Mouse (Mus musculus): ENCODE data around the gene Dab1. TPM values are rescaled to one million over a fixed set of nuclear protein-coding genes. Genes with fewer than 3 reads are reported as not detected.

The Dab1 gene
- polyA plus RNA-seq, 2 experiments = 0.19 to 0.34 TPM

DNA sequence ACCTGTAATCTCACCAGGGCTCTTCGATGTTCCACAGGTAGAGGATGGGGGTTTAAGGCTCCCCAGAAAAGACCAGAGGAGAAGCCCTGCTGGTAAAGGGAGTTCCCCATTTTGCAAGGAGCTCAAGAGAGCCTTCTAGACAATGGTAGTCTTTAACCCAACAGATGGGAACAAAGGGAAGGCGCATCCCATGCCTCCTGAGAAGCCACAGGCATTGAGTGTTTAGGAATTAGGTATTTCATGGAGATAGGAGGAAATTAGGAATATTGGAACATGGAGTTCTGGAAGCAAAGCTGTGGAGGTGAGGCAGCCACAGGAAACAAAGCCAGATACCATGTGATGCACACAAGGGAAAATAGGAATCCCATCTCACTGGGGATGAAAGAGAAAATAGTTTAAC, 881.0 kb downstream of the Dab1 start:
- H3K4me1 ChIP-seq (replicated peaks; ENCODE audit: control insufficient read depth in 2 of 2, insufficient read depth in 2 of 2, low read length in 1 of 2) = peaks cover 0 to 7% of the 10 kb centered on the region in 2 experiments; a peak in 2 of 4 replicates
- DNase-seq (ENCODE audit: low read depth in 3 of 3, low spot score in 3 of 3) = no peak
- H3K4me3 ChIP-seq (ENCODE audit: insufficient read depth in 1 of 2, low read depth in 2 of 2, low read length in 2 of 2) = no peak overlapping the region
- no peak for ATAC-seq (ENCODE audit: insufficient read depth)
- H3K36me3 ChIP-seq (replicated peaks; ENCODE audit: control insufficient read depth, insufficient read depth, low read depth) = no peaks in the 10 kb centered on the region
- H3K9me3 ChIP-seq (ENCODE audit: control insufficient read depth, low read length) = no peaks in the 10 kb centered on the region
- TF ChIP-seq EP300 (IDR thresholded peaks at IDR 0.05; ENCODE audit: low read depth) (no peak), CTCF (IDR thresholded peaks at IDR 0.05; ENCODE audit: low read depth) (no peak)
- 63% methylated on average over 2 of the region's 2 CpGs for WGBS (ENCODE audit: insufficient replicate concordance)
- H3K9ac ChIP-seq (replicated peaks) = no peak overlapping the region
- H3K4me2 ChIP-seq (ENCODE audit: low read depth) = no peak overlapping the region
- no peak overlapping the region for H3K27ac ChIP-seq
- no peaks in the 10 kb centered on the region for H3K27me3 ChIP-seq (ENCODE audit: control insufficient read depth, insufficient read depth, low read length)

DNA sequence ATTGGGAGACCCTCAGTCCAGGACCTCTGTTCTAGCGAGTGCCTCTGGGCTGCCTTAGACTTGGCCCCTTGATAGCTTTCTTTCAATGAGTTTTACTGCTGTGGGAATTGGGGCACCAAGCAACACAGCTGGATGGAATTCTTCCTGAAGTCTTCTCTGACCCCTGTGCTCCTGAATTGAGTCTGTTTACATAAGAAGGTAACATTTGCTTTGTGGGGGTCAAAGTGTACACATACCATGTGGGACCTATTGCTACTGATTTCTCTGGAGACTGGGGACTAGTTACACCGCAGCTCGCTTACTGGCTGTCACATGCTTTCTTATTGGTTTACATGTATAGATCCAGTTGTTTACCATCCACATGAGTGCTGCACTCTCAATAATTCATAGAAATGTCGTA, 881.5 kb downstream of the Dab1 start:
- WGBS (ENCODE audit: insufficient replicate concordance) = 56% methylated on average over 4 of the region's 4 CpGs
- ATAC-seq (ENCODE audit: insufficient read depth) = no peak
- H3K36me3 ChIP-seq (replicated peaks; ENCODE audit: control insufficient read depth, insufficient read depth, low read depth) = no peaks in the 10 kb centered on the region
- H3K27me3 ChIP-seq (ENCODE audit: control insufficient read depth, insufficient read depth, low read length) = no peaks in the 10 kb centered on the region
- TF ChIP-seq CTCF (IDR thresholded peaks at IDR 0.05; ENCODE audit: low read depth) = no peak
- TF ChIP-seq EP300 (IDR thresholded peaks at IDR 0.05; ENCODE audit: low read depth) = no peak
- H3K4me1 ChIP-seq (replicated peaks; ENCODE audit: control insufficient read depth in 2 of 2, insufficient read depth in 2 of 2, low read length in 1 of 2) = peaks cover 0 to 7% of the 10 kb centered on the region in 2 experiments; a peak in 2 of 4 replicates
- H3K4me3 ChIP-seq (ENCODE audit: insufficient read depth in 1 of 2, low read depth in 2 of 2, low read length in 2 of 2) = no peak overlapping the region
- no peak overlapping the region for H3K27ac ChIP-seq
- no peak overlapping the region for H3K9ac ChIP-seq (replicated peaks)
- 0 out of 2 replicates have a peak overlapping the region, but pooled peaks have one; percentile 8 for H3K4me2 ChIP-seq (ENCODE audit: low read depth)
- peak; percentile 1 to 11 (median 2) for DNase-seq (ENCODE audit: low read depth in 3 of 3, low spot score in 3 of 3)
- no peaks in the 10 kb centered on the region for H3K9me3 ChIP-seq (ENCODE audit: control insufficient read depth, low read length)

DNA sequence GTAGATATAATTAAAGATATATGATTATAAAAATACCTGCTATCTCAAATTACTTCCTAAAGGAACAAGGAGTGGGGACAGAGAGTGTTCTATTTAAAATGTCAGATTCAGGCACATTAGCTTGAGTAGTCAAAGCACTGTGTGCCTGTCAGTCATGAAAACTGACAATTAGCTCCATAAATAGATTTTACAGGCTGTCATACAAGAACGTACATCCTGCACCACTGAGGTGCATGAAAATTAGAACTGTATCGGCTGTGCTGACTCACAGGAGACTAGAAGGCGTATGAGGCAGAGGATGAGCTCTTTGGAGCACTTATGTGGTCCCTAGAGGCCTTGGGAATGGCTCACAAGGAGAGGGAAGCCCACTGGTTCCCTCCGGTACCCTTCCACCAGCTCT, 882.1 kb downstream of the Dab1 start:
- Histone ChIP-seq H3K9ac (replicated peaks) (no peak overlapping the region), H3K9me3 (ENCODE audit: control insufficient read depth, low read length) (no peaks in the 10 kb centered on the region), H3K4me1 (replicated peaks; ENCODE audit: control insufficient read depth in 2 of 2, insufficient read depth in 2 of 2, low read length in 1 of 2) (peaks cover 0 to 7% of the 10 kb centered on the region in 2 experiments; a peak in 2 of 4 replicates), H3K36me3 (replicated peaks; ENCODE audit: control insufficient read depth, insufficient read depth, low read depth) (no peaks in the 10 kb centered on the region), H3K27ac (no peak overlapping the region), H3K27me3 (ENCODE audit: control insufficient read depth, insufficient read depth, low read length) (no peaks in the 10 kb centered on the region), H3K4me2 (ENCODE audit: low read depth) (no peak overlapping the region), H3K4me3 (ENCODE audit: insufficient read depth in 1 of 2, low read depth in 2 of 2, low read length in 2 of 2) (no peak overlapping the region)
- no peak for ATAC-seq (ENCODE audit: insufficient read depth)
- no peak for DNase-seq (ENCODE audit: low read depth in 3 of 3, low spot score in 3 of 3)
- TF ChIP-seq EP300 (IDR thresholded peaks at IDR 0.05; ENCODE audit: low read depth) (no peak), CTCF (IDR thresholded peaks at IDR 0.05; ENCODE audit: low read depth) (no peak)
- WGBS (ENCODE audit: insufficient replicate concordance) = 58% methylated on average over 4 of the region's 4 CpGs

DNA sequence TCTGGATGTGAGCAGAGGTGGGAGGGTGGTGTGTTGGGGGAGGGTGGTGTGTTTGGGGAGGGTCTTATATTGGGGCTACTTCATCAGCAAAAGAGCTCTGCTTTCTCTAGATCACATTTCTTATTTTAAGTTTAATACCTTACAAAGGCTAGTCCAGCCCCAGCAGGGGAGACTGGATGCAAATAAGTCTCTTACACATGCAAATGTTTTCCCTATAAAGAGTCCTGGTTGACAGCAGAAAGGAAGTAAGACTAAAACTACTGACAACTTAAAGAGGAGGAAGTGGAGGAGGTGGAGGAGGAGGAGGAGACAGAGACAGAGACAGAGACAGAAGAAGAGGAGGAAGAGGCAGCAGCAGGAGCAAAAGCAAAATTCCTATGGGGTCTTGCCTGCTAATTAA, 885.8 kb downstream of the Dab1 start:
- DNase-seq (ENCODE audit: low read depth in 3 of 3, low spot score in 3 of 3) (no peak), ATAC-seq (ENCODE audit: insufficient read depth) (no peak)
- Histone ChIP-seq H3K4me2 (ENCODE audit: low read depth) (no peak overlapping the region), H3K27ac (no peak overlapping the region), H3K36me3 (replicated peaks; ENCODE audit: control insufficient read depth, insufficient read depth, low read depth) (no peaks in the 10 kb centered on the region), H3K4me3 (ENCODE audit: insufficient read depth in 1 of 2, low read depth in 2 of 2, low read length in 2 of 2) (no peak overlapping the region), H3K9ac (replicated peaks) (no peak overlapping the region), H3K4me1 (replicated peaks; ENCODE audit: control insufficient read depth in 2 of 2, insufficient read depth in 2 of 2, low read length in 1 of 2) (peaks cover 0 to 7% of the 10 kb centered on the region in 2 experiments; a peak in 2 of 4 replicates), H3K9me3 (ENCODE audit: control insufficient read depth, low read length) (no peaks in the 10 kb centered on the region), H3K27me3 (ENCODE audit: control insufficient read depth, insufficient read depth, low read length) (no peaks in the 10 kb centered on the region)
- TF ChIP-seq EP300 (IDR thresholded peaks at IDR 0.05; ENCODE audit: low read depth) (no peak), CTCF (IDR thresholded peaks at IDR 0.05; ENCODE audit: low read depth) (no peak)

DNA sequence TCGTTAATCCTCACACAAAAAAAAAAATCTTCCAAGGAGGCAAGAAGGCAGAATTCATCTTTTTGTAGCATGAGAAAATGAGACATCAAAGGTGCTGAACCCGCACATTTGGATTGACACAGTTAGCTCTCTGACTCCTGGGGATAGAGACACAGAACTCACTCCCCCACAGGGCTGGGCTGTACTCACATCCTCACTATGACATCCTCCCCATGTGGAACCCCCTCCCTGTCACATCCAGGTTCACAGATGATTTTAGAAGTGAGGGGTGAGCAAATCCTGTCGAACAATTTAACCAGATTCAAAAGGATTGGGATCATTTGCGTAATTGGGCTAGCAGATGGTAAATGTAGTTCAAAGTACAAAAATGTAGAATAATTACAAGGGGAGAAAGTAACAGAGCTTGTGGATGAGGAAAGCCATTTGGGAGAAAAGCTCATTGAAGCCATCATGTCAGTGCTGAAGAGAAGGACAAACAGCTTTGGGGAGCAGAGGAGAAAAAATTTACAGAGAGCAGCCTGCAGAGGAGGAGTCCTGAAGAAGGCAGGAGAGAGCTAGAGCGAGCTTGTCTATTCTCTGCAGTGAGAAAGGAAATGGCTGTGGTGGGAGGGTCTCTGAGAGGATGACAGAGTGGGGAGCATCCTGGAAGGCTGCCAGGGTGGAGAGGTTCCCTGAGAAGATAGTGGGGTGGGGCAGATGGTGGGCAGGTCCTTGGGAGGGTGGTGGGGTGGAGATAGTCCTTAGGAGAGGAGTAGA, 890.2 kb downstream of the Dab1 start:
- TF ChIP-seq EP300 (IDR thresholded peaks at IDR 0.05; ENCODE audit: low read depth) (no peak), CTCF (IDR thresholded peaks at IDR 0.05; ENCODE audit: low read depth) (no peak)
- H3K4me1 ChIP-seq (replicated peaks; ENCODE audit: control insufficient read depth in 2 of 2, insufficient read depth in 2 of 2, low read length in 1 of 2) = no peaks in the 10 kb centered on the region
- H3K9me3 ChIP-seq (ENCODE audit: control insufficient read depth, low read length) = no peaks in the 10 kb centered on the region
- ATAC-seq (ENCODE audit: insufficient read depth) = no peak
- no peaks in the 10 kb centered on the region for H3K36me3 ChIP-seq (replicated peaks; ENCODE audit: control insufficient read depth, insufficient read depth, low read depth)
- no peak for DNase-seq (ENCODE audit: low read depth in 3 of 3, low spot score in 3 of 3)
- no peak overlapping the region for H3K27ac ChIP-seq
- no peak overlapping the region for H3K4me2 ChIP-seq (ENCODE audit: low read depth)
- no peak overlapping the region for H3K9ac ChIP-seq (replicated peaks)
- H3K4me3 ChIP-seq (ENCODE audit: insufficient read depth in 1 of 2, low read depth in 2 of 2, low read length in 2 of 2) = no peak overlapping the region
- no peaks in the 10 kb centered on the region for H3K27me3 ChIP-seq (ENCODE audit: control insufficient read depth, insufficient read depth, low read length)
- 55% methylated on average over 5 of the region's 5 CpGs for WGBS (ENCODE audit: insufficient replicate concordance)
